Mouse (Mus musculus): ENCODE data around the gene Ptpre.
A peak's percentile ranks its signal among the peaks of the same experiment; 100 is the strongest.
"Not testable (repeated sequence)": the region's sequence is repeated elsewhere in the genome, so short reads cannot be mapped to it uniquely, and the experiment has no call there.

The Ptpre gene

DNA sequence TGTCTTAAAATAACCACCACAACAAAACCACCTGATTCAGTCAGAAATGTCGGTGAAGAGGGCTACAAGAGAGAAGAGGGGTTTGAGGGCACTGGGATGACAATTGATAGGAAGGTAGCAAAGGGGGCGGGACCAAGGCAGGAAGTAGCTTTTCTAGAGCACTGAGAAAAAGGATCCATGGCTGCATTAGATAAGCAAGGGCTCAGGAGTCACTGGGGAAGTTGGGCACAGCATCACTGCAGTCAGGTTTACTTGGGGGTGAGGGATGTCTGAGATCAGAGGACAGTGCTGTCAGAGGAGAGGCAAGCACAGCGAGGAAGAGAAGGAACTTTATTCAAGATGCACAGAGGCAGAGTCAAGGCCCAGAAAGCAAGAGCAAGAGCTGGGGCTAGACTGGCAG lies 1.4 kb upstream of the Ptpre start:
- DNase-seq = no peak

DNA sequence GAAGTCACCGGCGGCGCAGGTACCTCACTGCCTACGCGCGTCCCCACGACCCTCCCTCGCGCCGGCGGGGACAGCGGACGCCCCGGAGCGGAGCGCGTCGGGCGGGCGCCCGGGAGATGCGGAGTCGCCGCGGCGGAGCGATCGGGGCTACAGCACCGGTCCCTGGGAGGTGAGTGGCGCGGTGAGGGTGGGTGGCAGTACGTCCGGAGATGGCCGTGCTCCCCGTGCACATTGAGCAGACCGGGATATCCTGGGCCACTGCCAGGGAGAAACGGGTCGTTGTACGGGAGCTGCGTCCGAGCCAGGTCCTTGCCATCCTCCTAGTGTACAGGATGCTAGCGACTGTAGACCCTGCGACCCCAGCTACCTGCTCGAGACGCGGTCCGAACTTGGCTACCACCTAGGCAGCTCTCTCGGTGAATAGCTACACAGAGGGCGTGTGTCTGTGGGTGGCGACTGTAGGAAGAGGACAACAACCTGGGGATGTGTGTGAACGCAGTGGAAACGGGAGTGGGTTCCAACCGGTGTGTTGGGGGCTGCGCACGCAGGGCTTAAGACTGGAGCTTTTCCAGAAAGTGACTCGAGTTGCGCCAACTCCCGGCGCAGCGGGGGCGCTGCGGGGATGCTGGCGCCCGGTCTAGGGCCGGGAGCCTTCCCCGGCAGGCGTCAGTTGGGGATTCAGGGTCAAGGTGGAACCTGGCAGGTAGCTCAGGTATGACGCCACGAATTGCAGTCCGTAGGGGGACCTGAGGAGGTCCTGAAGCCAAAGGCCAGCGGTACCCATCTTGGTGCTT lies 864 bp downstream of the Ptpre start:
- no peak for DNase-seq

- DNase-seq = no peak
Observed at GRCm38 (mm10) chr7:135539429-135539828, 2.1 kb downstream of the Ptpre start.

GRCm38 (mm10) chr7:135542235-135542634 lies 5.0 kb downstream of the Ptpre start:
- no peak for DNase-seq

- DNase-seq = no peak
Observed at GRCm38 (mm10) chr7:135543033-135543432, 5.8 kb downstream of the Ptpre start.

DNA sequence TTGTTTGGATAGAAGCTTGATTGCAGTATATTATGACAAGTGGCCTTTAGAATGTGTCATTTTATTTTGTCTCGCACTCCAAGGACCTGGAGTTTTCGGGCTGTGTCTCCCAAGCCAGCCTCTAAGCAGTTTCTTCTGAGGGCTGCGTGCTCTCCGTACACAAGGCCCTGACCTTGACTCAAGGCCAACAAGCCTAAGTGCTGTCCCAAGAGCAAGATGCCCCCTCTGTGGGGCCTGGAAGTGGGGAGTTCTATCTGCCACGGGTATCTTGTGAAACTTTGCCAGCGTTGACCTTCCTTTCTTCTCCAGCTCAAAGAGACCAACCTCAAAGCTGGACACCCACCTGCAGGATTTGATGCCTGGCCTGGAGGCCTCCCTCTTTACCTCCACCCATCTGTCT lies 7.0 kb downstream of the Ptpre start:
- DNase-seq = no peak

DNA sequence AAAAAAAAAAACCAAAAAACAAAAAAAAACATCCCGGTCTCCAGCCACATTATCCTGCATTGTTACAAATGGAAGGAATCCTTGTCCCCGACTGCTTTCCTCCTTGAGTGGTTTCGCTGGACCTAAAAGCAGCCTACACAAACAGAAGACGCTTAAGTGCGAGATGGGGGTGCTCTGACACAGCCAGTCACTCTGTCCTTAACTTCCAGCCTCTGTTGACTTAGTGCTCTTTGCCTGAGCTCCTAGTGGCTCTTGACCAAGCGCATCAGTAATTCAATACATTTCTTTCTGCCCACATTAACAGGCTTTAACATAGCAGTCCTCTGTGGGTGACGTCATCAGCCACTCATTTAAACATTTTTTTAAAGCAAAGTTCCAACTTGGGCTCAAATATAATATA lies 8.7 kb downstream of the Ptpre start:
- no peak for DNase-seq

GRCm38 (mm10) chr7:135546530-135546929 lies 9.2 kb downstream of the Ptpre start:
- no peak for DNase-seq

- DNase-seq = no peak
Observed at GRCm38 (mm10) chr7:135548434-135548833, 11.2 kb downstream of the Ptpre start.

- DNase-seq = peak; percentile 40
Observed at GRCm38 (mm10) chr7:135551547-135551946, 14.3 kb downstream of the Ptpre start.

- DNase-seq = no peak
Observed at GRCm38 (mm10) chr7:135553550-135553949, 16.3 kb downstream of the Ptpre start.

- no peak for DNase-seq
Observed at GRCm38 (mm10) chr7:135556663-135557402, 19.6 kb downstream of the Ptpre start.

DNA sequence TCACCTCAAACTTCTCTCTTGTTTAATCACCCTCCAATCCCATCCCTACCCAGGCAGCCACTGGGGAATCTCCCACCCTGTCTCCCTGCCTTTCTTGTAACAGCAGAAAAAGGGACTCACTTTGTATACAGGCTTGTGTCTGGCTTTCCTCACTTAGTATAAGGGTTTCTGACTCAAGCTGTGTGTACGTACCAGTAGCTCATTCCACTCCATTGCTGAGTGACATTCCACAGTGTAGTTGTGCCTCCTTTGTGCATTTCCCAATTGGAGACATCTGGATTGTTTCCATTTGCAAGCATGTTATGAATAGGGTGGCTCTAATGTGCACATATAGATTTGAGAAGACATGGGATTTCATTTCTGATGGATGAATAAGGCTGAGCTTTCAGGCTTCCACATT lies 23.0 kb downstream of the Ptpre start:
- no peak for DNase-seq

GRCm38 (mm10) chr7:135564022-135564421 lies 26.7 kb downstream of the Ptpre start:
- DNase-seq = no peak

GRCm38 (mm10) chr7:135566013-135566412 lies 28.7 kb downstream of the Ptpre start:
- no peak for DNase-seq

DNA sequence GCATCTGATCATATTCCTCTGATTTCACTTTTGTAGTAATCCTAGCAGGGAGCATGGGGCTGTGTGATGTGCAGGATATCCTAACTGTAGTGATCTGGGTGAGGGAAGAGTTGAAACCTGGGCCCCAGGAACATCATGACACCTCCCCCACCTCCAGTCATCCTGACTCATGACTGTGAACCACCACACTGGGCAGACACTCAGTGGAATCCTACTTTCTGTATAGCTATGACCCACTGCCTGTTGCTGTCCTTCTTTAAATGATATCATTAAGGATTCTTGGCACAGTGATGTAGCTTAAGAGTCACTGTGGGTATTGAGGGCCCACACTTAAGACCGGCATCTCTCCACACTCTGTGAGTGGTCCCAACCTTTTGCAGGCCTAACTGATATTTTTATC lies 30.3 kb downstream of the Ptpre start:
- no peak for DNase-seq

DNA sequence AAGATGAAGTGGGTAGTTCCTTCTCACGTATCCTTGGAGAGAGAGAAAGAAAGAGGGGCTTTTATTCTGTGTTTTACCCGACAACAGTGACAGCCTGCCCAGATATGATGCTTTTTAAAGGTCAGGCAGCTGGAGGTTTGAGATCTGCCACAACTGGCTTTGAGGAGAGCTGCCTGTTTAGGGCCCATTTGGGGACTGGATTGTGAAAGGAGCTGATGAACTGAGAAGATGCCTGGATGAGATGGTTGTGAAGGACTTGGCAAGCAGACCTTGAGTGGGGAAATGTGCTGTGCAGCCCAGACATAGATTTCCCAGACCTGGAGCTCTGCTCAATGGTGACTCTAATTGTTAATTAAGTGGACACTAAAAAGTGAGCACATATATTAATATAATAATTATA lies 31.3 kb downstream of the Ptpre start:
- no peak for DNase-seq

DNA sequence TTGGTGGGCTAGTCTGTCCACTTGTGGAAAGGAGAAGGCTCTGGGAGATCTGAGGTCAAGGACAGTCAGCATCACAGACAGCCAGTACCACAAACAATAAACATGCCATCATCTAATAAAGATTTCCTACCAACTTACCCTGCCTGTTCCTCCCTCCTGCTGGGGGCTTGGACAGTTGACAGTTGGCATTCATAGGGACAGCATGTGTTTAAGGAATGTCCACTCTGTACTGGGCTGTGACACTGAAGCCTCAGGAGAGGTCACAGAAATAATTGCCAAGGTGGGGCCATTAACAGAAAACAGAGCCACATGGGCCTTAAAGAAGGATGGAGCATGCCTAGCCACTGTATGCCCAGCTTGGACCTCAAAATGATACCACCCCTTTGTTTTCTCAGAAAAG lies 34.1 kb downstream of the Ptpre start:
- DNase-seq = no peak

GRCm38 (mm10) chr7:135571951-135572559 lies 34.8 kb downstream of the Ptpre start:
- DNase-seq = no peak

GRCm38 (mm10) chr7:135575319-135576069 lies 38.2 kb downstream of the Ptpre start:
- DNase-seq = not testable (repeated sequence)

DNA sequence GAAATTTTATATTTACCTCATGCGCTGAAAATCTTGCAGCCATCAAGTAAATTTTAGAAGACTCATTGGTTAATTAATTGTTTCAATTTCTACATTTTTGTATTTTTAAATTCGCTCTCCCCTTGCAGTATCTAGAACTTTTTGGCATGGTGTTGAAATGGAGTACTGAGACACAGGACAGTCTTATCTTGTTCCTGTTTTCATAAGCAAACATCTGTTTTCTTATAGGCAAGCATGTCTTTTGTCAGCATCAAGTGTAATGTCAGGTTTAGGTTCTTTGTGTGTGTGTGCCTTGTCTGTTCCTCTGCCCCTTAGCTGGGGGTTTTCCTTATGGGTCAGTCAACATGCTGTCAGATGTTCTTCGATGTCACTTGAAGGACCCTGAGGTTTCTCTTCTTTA lies 39.0 kb downstream of the Ptpre start:
- DNase-seq = no peak

DNA sequence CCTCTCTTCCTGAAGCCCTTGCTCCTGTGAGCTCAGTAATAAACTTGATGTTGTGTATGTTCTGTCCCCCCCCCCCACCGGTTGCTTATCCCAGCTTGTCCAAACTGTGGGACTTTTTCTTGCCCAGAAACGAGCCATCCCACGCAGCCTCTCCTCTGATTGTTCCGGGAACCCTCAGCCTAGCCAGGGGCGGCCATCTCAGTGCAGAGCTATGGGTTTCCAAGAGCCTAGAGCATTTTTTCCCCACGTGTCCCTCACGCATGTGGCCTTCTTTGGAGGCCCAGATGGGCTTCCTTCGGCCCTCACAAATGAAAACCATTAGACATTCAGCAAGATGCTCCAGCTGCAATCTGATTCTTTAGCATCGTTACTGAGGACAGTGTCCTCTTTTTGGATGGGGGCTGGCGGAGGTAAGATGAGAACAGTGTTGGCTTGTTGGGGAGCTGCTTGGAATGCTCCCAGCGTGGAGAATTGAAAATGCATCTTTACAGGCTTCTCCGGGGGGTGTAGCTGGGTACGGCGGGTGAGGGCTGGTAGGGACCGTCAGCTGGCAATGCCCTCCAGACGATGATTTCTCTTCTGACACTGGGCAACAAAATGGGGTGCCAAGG lies 41.5 kb downstream of the Ptpre start:
- DNase-seq = no peak
